Mouse (Mus musculus) heart, embryonic 13.5 days (tissue): Measurements from ENCODE around the gene Gnai2. TPM values are rescaled to one million over a fixed set of nuclear protein-coding genes. Genes with fewer than 3 reads are reported as not detected.
"Not testable (repeated sequence)": the region's sequence is repeated elsewhere in the genome, so short reads cannot be mapped to it uniquely, and the experiment has no call there.

Experiments used
- ATAC-seq: fragments of 200-750 bp; cut with Nextera tagmentation; 2 replicates; pipeline ENCODE4 v1.8.0; 2017; ENCODE audit warnings: moderate TSS enrichment; ENCODE audit not compliant: insufficient number of reproducible peaks, low FRiP score, low TSS enrichment; ENCODE audit errors: extremely low read depth
- H3K27ac ChIP-seq: fragments of 300-500 bp; sonication (generic); replicated peaks from 2 replicates; pipeline ENCODE4 v1.5.1; 2015; ENCODE audit warnings: moderate library complexity, mild to moderate bottlenecking, inconsistent platforms
- H3K27me3 ChIP-seq: fragments of 300-500 bp; sonication (generic); replicated peaks from 2 replicates; pipeline ENCODE4 v1.6.1; 2015; ENCODE audit warnings: mild to moderate bottlenecking, inconsistent platforms
- H3K36me3 ChIP-seq: fragments of 300-500 bp; sonication (generic); 2 replicates; pipeline ENCODE4 v1.6.1; 2015; ENCODE audit warnings: mild to moderate bottlenecking, inconsistent platforms
- H3K4me1 ChIP-seq: fragments of 300-500 bp; sonication (generic); 2 replicates; pipeline ENCODE4 v1.6.1; 2015; ENCODE audit warnings: inconsistent platforms
- H3K4me2 ChIP-seq: fragments of 300-500 bp; sonication (generic); 2 replicates; pipeline ENCODE4 v1.6.1; 2015; ENCODE audit warnings: inconsistent platforms, mild to moderate bottlenecking, moderate library complexity
- H3K4me3 ChIP-seq: fragments of 300-500 bp; sonication (generic); 2 replicates; pipeline ENCODE4 v1.5.1; 2015; ENCODE audit warnings: moderate library complexity, mild to moderate bottlenecking, inconsistent platforms
- H3K9ac ChIP-seq: fragments of 300-500 bp; sonication (generic); 2 replicates; pipeline ENCODE4 v1.6.1; 2015; ENCODE audit warnings: inconsistent platforms, mild to moderate bottlenecking, moderate library complexity
- H3K9me3 ChIP-seq: fragments of 300-500 bp; sonication (generic); 2 replicates; pipeline ENCODE4 v1.6.1; 2016; ENCODE audit warnings: inconsistent platforms
- WGBS: fragments of 180-500 bp; shearing (Covaris S2); methylation state at CpG from one replicate; pipeline ENCODE4 v1.1.7; 2015; ENCODE audit warnings: mixed read lengths; 5-methylcytosine and 5-hydroxymethylcytosine counted together
- polyA plus RNA-seq: library from polyadenylated mRNA; unstranded; fragments of >200 nt; fragmentation: Nextera tagmentation; extraction: Ambion mirVana; gene quantifications from 2 replicates; pipeline ENCODE4 v1.2.1, GENCODE M21; 2015

The Gnai2 gene
- polyA plus RNA-seq: 387 and 392 TPM in 2 replicates

DNA sequence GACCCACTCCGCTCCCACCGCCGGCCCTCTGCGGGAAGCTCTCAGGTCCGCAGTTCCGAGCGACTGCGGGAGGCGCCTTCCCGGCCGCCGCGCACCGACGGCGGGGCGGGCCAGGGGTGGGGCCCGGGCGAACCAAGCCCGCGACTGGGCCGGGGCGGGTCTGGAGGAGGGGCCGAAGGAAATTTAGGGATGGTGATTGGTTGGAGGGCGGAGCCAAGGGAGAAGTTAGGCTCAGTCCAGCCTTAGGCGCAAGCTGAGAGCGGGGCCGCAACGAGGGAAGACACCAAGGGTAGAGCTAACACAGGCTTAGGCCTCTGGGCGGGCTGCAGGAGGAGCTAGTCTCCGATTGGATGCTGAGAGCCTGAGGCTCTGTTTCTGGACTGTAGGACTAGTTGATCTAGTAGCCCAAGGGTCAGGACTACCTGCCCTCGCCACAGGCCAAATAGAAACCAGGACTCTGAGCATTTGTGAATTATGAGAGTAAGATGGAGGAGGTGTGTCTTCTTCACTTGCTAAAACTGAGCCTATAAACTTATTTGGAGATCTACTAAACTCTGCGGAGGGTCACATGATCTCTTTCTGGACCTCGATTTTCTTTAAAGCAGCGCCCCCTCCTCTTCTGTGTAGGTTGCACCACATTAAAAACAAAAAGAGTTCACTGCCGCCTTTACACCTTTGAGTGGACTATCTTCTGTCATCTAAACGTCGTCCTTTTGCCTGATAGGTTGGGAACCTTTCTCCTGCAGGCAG, at the start of gene Gnai2:
Gene Gnai2 (minus strand): TSS at position 89 of the 750 bp plus-strand sequence.
- no peaks in the 10 kb centered on the region for H3K9me3 ChIP-seq
- H3K4me1 ChIP-seq: peaks cover 53% of the 10 kb centered on the region
- peak within 1 kb of the TSS; percentile 96 for H3K27ac ChIP-seq
- ATAC-seq: peak; percentile 93
- H3K9ac ChIP-seq: peak within 1 kb of the TSS; percentile 95
- peak within 1 kb of the TSS; percentile 84 for H3K4me3 ChIP-seq
- no peaks in the 10 kb centered on the region for H3K27me3 ChIP-seq
- peak within 1 kb of the TSS; percentile 78 for H3K4me2 ChIP-seq
- WGBS: 4% methylated on average over 38 of the region's 38 CpGs
- H3K36me3 ChIP-seq: peaks cover 16% of the 10 kb centered on the region; the same call in 1 of the 2 replicates

DNA sequence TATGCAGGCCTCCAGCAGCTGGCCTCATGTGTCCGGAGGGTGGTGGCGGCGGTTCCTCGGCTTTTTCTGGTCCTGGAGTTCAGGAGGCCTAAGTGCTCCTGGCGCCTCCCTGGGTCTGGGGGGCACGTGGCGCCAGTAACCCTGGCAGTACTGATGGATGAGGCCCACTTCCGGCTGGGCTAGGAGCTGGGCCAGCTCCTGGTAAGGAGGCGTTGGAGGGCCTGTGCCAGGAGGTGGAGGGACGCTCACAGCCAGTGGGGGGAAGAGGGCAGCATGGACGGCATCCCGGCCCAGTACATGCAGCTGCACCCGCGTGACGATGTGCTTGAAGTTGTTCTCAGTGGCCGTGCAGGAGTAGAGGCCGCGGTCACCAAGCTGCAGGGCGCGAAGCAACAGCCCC, 47.2 kb upstream of the Gnai2 start:
- no peak overlapping the region for H3K4me3 ChIP-seq
- 83% methylated on average over 20 of the region's 20 CpGs for WGBS
- peaks cover 15% of the 10 kb centered on the region for H3K36me3 ChIP-seq
- no peak for ATAC-seq
- peaks cover 41% of the 10 kb centered on the region for H3K27me3 ChIP-seq
- peaks cover 7% of the 10 kb centered on the region for H3K4me1 ChIP-seq
- no peak overlapping the region for H3K4me2 ChIP-seq
- H3K27ac ChIP-seq: no peak overlapping the region
- no peaks in the 10 kb centered on the region for H3K9me3 ChIP-seq
- H3K9ac ChIP-seq: no peak overlapping the region; the same call in 1 of the 2 replicates

DNA sequence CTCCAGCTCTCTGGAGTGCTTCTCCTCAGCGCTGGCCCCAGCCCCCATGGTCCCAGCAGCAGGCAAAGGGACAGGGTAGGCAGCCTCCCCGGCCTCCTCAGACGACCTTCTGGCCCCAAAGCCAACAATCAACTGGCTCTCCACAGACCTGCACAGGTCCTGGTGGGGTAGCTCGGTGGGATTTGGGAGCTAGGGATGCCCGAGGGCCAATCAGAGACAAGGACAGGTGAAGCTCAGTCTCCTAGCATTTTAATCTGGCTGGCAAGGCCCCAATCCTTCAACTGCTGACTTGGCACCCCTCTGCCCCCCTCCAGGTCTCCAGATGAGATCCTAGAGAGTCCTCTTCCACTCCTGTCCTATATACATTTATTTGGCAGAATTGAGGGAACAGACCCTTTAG, 44.3 kb upstream of the Gnai2 start, which contains the start of gene Gnat1:
Gene Gnat1 (minus strand): TSS at position 212 of the 400 bp plus-strand sequence.
- Histone ChIP-seq H3K9me3 (no peaks in the 10 kb centered on the region), H3K4me3 (no peak within 1 kb of the TSS), H3K9ac (no peak within 1 kb of the TSS; the same call in 1 of the 2 replicates), H3K27me3 (peaks cover 66% of the 10 kb centered on the region), H3K27ac (no peak within 1 kb of the TSS), H3K4me1 (peaks cover 17% of the 10 kb centered on the region), H3K4me2 (no peak within 1 kb of the TSS), H3K36me3 (peaks cover 7% of the 10 kb centered on the region)
- WGBS: 33% methylated on average over 5 of the region's 5 CpGs
- no peak for ATAC-seq

DNA sequence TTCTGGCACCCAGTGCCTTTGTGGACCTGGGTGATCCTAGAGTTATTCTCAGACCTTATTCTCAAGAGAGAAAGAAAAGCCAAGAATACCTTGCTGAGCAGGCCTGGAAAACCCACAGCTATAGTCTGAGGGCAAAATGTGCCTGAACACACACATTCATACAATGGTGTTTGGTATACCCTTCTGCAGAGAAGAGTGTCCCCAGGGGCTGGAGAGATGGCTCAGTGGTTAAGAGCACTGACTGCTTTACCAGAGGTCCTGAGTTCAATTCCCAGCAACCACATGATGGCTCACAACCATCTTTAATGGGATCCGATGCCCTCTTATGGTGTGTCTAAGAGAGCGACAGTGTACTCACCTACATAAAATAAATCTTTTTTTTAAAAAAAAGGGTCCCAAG, 43.7 kb upstream of the Gnai2 start:
- Histone ChIP-seq H3K27ac (no peak overlapping the region), H3K4me3 (no peak overlapping the region), H3K4me2 (no peak overlapping the region), H3K9ac (no peak overlapping the region), H3K4me1 (peaks cover 17% of the 10 kb centered on the region), H3K9me3 (no peaks in the 10 kb centered on the region), H3K27me3 (peaks cover 73% of the 10 kb centered on the region), H3K36me3 (peaks cover 5% of the 10 kb centered on the region)
- 85% methylated on average over 2 of the region's 2 CpGs for WGBS
- ATAC-seq: no peak

DNA sequence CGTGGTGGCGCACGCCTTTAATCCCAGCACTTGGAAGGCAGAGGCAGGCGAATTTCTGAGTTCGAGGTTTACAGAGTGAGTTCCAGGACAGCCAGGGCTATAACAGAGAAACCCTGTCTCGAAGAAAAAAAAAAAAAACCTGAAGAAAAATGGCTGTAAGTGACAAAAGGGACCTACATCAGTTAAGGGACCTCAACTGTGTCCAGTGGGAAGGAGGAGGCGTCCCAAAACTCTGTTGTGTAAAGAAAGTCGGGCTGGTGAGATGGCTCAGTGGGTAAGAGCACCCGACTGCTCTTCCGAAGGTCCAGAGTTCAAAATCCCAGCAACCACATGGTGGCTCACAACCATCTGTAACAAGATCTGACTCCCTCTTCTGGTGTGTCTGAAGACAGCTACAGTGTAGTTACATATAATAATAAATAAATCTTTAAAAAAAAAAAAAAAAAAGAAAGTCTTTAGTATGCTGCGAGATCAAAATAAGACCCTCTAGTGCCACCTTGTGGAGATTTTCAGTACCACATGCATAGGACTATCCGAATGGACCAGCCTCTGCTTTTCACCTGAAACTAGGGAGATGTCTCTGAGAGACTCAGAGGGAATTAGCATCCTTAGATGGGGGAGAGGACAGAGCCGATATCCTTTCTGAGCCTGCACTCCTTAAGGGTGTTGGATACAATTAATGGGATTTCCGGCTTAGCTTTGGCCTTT, 42.8 kb upstream of the Gnai2 start:
- H3K9me3 ChIP-seq, H3K4me3 ChIP-seq, H3K36me3 ChIP-seq, ATAC-seq, H3K9ac ChIP-seq, H3K4me2 ChIP-seq, H3K27ac ChIP-seq: not testable (repeated sequence)
- Histone ChIP-seq H3K27me3 (peaks cover 72% of the 10 kb centered on the region), H3K4me1 (peaks cover 17% of the 10 kb centered on the region)
- WGBS: 37% methylated on average over 14 of the region's 14 CpGs

DNA sequence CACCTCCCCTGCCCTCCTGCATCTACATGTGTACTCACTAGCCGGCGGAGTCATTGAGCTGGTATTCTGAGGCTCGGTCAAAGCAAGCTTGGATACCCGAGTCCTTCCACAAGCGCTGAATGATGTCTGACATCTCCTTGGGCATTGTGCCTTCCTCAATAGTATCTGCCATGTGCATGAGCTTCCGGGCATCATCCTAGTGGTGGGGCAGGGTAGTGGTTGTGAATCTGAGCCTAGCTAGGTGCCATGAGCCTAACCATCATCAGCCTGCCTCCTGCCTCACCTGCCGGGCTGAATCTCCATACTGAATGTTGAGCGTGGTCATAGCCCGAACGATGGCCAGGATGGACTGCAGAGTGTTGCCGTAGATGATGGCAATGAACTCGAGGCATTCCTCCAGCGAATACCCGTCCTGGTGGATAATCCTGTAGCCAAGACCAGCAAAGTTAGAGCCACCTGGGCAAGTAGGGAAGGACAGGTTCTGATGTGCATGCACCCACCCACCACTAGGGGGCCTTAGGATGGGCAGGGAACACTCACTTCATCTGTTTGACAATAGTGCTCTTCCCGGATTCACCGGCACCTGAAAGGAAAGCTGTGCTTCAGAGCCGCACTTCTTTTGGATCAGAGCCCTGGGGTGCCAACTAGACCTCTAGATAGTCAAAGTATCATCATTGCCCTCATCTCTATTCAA, 42.1 kb upstream of the Gnai2 start:
- Histone ChIP-seq H3K27me3 (peaks cover 72% of the 10 kb centered on the region), H3K9ac (no peak overlapping the region), H3K9me3 (no peaks in the 10 kb centered on the region), H3K27ac (no peak overlapping the region), H3K36me3 (peaks cover under 1% of the 10 kb centered on the region; the same call in 1 of the 2 replicates), H3K4me3 (0 out of 2 replicates have a peak overlapping the region, but pooled peaks have one; percentile 46), H3K4me2 (0 out of 2 replicates have a peak overlapping the region, but pooled peaks have one; percentile 74), H3K4me1 (peaks cover 17% of the 10 kb centered on the region)
- no peak for ATAC-seq
- WGBS: 15% methylated on average over 17 of the region's 17 CpGs

DNA sequence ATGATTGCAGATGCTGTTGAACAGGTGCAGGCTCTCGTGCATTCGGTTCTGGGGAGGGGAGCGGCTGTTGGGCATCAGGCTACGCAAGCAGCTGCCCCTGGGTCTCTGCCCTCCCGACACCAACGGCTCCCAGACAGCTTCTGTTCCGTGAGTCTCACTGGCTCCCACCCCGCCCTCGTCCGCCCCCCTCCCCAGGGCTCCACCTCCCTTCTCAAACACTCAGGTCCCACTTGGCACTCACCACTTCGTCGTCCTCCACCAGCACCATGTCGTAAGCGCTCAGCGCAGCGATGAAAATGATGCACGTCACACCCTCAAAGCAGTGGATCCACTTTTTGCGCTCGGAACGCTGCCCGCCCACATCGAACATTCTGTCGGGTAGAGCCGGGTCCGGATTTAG, 41.1 kb upstream of the Gnai2 start:
- H3K9me3 ChIP-seq: no peaks in the 10 kb centered on the region
- peaks cover 69% of the 10 kb centered on the region for H3K27me3 ChIP-seq
- no peaks in the 10 kb centered on the region for H3K36me3 ChIP-seq
- peaks cover 17% of the 10 kb centered on the region for H3K4me1 ChIP-seq
- peak overlapping the region; percentile 46 for H3K4me3 ChIP-seq
- no peak overlapping the region for H3K27ac ChIP-seq
- peak overlapping the region; percentile 74 for H3K4me2 ChIP-seq
- no peak for ATAC-seq
- WGBS: 3% methylated on average over 25 of the region's 25 CpGs
- peak overlapping the region; percentile 69 for H3K9ac ChIP-seq

DNA sequence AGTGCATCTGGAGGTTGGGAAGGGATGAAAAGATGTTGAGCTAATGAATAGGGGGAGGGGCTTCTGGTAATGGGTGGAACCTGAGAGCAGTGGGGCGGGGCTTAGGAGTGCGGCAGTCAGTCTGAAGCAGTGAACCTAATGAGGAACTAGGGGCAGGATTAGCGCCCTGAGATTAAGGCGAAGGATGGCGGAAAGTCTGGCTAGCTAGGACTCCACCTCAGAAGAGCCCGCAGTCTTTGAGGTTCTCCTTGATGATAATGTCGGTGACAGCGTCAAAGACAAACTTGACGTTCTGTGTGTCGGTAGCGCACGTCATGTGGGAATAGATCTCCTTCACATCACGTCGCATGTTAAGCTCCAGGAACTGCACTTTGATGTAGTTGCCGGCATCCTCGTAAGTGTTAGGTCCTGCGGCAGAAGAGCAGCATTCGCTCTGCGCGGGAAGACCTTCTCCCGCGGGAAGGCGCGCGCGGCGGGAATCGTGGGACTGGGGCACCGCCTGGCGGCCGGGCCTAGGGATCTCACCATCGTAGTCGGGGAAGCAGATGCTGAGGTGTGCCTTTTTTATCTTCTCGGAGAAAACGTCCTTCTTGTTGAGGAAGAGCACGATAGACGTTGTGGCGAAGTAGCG, 40.6 kb upstream of the Gnai2 start:
- under 1% methylated on average over 39 of the region's 39 CpGs for WGBS
- H3K4me2 ChIP-seq: peak overlapping the region; percentile 74
- ATAC-seq: 0 out of 2 replicates have a peak, but pooled peaks have one; percentile 37
- no peaks in the 10 kb centered on the region for H3K9me3 ChIP-seq
- H3K36me3 ChIP-seq: no peaks in the 10 kb centered on the region
- peak overlapping the region; percentile 69 for H3K9ac ChIP-seq
- peak overlapping the region; percentile 46 for H3K4me3 ChIP-seq
- H3K27me3 ChIP-seq: peaks cover 69% of the 10 kb centered on the region
- no peak overlapping the region for H3K27ac ChIP-seq
- H3K4me1 ChIP-seq: peaks cover 17% of the 10 kb centered on the region

DNA sequence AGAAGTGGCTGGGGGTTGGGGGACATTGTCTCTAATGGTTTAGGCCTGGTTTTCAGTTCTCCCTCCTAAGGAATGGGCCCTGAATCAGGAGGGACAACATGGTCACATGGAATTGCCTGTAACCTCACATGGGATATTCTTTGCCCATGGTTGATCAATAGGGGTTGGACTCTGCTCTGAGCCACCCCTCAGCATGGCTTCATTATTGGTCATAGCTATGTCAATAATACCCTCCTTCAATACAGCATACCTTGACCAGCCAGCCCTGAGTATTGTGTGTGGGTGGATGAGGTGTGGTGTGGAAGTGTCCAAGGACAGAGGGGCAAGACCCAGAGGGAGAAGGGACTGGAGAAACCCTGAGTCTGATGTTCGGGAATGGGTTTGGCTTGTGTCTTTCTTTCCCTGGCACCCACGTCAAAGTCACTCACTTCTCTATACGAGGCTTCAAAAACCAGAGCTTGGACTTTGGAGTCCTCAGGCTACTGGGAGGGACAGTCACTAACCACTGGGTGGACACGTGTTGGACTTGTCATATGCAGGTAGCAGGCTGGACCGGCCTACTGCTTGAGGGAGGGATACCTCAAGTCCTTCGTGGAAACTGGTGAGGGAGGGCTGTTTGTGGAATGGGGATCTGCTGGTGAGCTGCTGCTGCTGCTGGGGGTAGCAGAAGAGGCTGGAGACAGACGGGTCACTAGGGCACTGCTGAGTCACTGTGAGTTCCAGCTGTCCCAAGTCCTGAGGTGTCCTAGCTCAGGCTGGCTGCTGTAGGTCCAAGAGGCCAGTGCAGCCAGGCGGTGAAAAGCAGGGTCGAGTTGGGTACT, 39.7 kb upstream of the Gnai2 start:
- ATAC-seq: no peak

DNA sequence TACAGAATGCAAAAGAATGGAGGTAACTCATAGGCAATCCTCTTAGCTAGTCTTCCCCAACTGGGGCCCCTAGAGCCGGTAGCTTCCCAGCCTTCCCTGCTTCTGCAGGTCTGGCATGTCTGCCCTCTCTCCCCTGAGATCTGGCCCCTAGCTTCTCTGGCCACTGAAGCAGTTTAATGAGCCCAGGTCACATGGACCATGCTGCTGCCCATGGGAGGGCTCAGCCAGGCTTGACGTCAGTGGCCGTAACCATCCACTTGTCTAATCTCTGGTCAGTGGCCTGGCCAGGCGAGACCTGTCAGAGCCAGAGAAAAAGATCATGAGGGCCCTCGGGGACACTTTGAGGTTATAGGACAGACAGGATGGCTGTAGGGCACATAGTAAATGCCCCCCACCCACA, 35.1 kb upstream of the Gnai2 start:
- 27% methylated on average over 5 of the region's 5 CpGs for WGBS
- ATAC-seq: no peak
- Histone ChIP-seq H3K27ac (no peak overlapping the region), H3K4me2 (no peak overlapping the region), H3K27me3 (peaks cover 48% of the 10 kb centered on the region), H3K36me3 (no peaks in the 10 kb centered on the region), H3K4me3 (no peak overlapping the region), H3K4me1 (peaks cover 49% of the 10 kb centered on the region), H3K9me3 (no peaks in the 10 kb centered on the region), H3K9ac (no peak overlapping the region)

More for the DNA sequence above, 39.7 kb upstream of the Gnai2 start:
- 60% methylated on average over 9 of the region's 9 CpGs for WGBS
- no peaks in the 10 kb centered on the region for H3K9me3 ChIP-seq
- no peak overlapping the region for H3K4me2 ChIP-seq
- H3K9ac ChIP-seq: no peak overlapping the region
- peaks cover 27% of the 10 kb centered on the region for H3K4me1 ChIP-seq
- peaks cover 61% of the 10 kb centered on the region for H3K27me3 ChIP-seq
- no peak overlapping the region for H3K27ac ChIP-seq
- H3K4me3 ChIP-seq: no peak overlapping the region
- no peaks in the 10 kb centered on the region for H3K36me3 ChIP-seq
